Mouse (Mus musculus): ENCODE results near the gene Fads3. TPM values are rescaled to one million over a fixed set of nuclear protein-coding genes. Genes with fewer than 3 reads are reported as not detected.
A peak's percentile ranks its signal among the peaks of the same experiment; 100 is the strongest.

The Fads3 gene
- total and polyA plus RNA-seq, 2 experiments from 2014 or later: 23.3 to 106 TPM

DNA sequence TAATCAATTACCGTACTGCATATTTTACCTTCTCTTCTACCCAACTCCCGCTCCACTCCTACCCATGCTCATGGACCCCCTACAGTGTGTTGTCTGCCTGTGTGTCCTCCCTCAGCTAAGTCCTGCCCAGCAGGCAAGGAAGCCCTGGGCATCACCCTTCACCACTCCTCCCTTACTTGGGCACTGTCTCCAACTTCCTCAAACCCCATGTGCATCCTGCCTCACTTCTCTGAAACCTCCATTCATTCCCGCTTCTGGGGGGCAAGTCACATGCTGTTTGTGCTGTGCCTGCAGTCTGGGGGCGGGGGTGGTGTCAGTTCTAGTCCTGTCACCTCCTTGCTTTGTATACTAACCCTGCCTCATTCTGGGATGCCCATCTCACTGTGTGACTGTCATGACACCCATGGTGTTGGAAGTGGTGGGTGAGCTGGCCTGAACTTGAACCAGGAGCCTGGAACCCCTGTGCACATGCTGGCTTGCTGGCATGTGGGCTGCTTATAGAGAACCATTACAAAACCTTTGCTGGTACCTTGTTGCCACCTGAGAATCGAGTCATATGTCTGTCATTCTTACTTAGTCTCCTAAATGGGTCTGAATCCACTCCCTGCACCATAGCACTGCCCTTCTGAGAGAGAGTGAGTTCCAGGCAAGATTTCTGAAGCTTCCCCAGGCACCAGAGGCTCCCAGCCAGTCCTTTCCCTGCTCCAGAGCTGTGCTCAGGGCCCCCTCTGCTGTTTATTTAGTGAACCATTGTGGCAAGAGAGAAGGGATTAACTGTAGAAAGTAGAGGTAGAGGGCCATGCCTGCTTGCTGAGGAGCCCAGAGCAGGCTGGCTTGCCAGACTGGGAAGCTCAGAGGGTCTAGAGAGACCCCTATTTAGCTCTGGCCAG lies 18.7 kb upstream of the Fads3 start:
- TF ChIP-seq CTCF (IDR thresholded peaks at IDR 0.05; ENCODE audit: low read depth) (peak; percentile 67), EP300 (IDR thresholded peaks at IDR 0.05; ENCODE audit: low read depth) (no peak; the same call in 1 of the 2 replicates)
- H3K9ac ChIP-seq (replicated peaks; ENCODE audit: low read depth, low read length): no peak overlapping the region
- WGBS: 71% methylated on average over 5 of the region's 5 CpGs
- peaks cover 30% of the 10 kb centered on the region for H3K4me1 ChIP-seq (ENCODE audit: control insufficient read depth, insufficient read depth)
- 0 out of 2 replicates have a peak, but pooled peaks cover 5% of the 10 kb centered on the region for H3K36me3 ChIP-seq (replicated peaks; ENCODE audit: control insufficient read depth, insufficient read depth, low read length)
- H3K9me3 ChIP-seq (replicated peaks; ENCODE audit: control insufficient read depth, low read length): no peaks in the 10 kb centered on the region
- peak overlapping the region; percentile 76 for H3K27ac ChIP-seq (ENCODE audit: low read depth)
- H3K4me2 ChIP-seq (ENCODE audit: low read depth, low read length): no peak overlapping the region
- no peak overlapping the region for H3K4me3 ChIP-seq (ENCODE audit: low read depth, low read length)
- peak; percentile 62 for DNase-seq (ENCODE audit: low spot score)
- no peaks in the 10 kb centered on the region for H3K27me3 ChIP-seq (ENCODE audit: control insufficient read depth, insufficient read depth, low read length)
- peak; percentile 21; the same call in 1 of the 2 replicates for ATAC-seq (ENCODE audit: insufficient read depth, low read depth)

DNA sequence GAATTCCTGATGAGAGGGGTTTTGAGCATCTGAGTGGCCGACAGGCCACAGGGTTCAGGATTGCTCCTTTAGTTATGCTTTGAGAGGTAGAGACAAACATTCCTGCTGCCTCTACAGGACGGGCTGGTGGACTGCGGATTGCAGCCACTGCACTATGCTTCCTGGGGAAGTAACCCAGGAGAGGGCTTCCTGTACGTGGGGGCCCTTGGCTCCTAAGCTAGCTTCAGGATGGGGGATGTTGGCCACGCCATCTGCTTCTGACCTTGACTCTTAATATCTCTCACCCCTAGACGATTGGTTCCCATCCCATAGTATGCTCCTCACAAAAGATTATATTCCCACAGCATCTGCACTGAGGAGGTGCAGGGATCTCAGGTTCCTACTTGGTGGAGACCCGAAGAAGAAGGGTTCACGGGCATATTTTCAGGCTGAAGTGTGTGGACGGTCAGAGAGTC lies 18.0 kb upstream of the Fads3 start:
- ATAC-seq (ENCODE audit: insufficient read depth, low read depth): peak; percentile 35
- no peaks in the 10 kb centered on the region for H3K27me3 ChIP-seq (ENCODE audit: control insufficient read depth, insufficient read depth, low read length)
- no peak overlapping the region for H3K4me3 ChIP-seq (ENCODE audit: low read depth, low read length)
- H3K4me2 ChIP-seq (ENCODE audit: low read depth, low read length): no peak overlapping the region
- H3K36me3 ChIP-seq (replicated peaks; ENCODE audit: control insufficient read depth, insufficient read depth, low read length): peaks cover 11% of the 10 kb centered on the region; the same call in 1 of the 2 replicates
- no peak for DNase-seq (ENCODE audit: low spot score)
- peaks cover 29% of the 10 kb centered on the region for H3K4me1 ChIP-seq (ENCODE audit: control insufficient read depth, insufficient read depth)
- H3K27ac ChIP-seq (ENCODE audit: low read depth): peak overlapping the region; percentile 76
- TF ChIP-seq EP300 (IDR thresholded peaks at IDR 0.05; ENCODE audit: low read depth) (no peak), CTCF (IDR thresholded peaks at IDR 0.05; ENCODE audit: low read depth) (no peak)
- 52% methylated on average over 9 of the region's 9 CpGs for whole genome bisulfite sequencing
- H3K9me3 ChIP-seq (replicated peaks; ENCODE audit: control insufficient read depth, low read length): no peaks in the 10 kb centered on the region
- no peak overlapping the region for H3K9ac ChIP-seq (replicated peaks; ENCODE audit: low read depth, low read length)

DNA sequence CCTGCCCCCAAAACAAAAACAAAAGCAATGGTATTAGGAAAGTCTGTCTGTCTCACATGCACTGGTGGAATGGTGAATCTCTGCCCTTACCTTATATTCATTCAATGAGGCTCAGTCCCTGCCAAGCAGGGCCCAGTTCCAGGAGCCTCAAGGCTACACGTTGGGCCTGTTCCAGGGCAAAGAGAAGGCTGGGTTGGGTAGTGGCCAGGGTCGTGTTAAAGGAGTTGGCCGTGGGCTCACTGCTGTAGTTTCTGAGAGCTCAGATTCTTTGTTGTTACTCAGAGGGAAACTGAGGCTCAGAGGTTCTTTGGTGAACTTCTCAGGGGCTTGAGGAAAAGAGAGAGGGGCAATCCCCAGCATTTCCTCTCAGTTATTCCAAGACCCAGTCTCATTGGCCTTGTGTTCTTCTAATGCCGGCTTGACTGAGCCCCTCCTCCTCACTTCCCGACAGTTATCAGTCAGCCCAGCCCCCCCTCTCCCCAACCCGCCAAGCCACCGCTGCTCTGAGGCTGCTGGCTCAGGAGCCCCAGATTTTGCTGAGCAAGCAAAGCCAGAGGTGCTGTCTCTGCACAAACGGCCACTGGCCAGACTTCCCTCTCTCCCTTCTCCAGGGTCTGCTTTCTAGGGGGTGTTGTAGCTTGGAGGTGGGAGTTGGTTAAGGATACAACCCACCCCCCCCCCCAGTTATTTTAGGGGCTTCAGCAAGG lies 16.0 kb upstream of the Fads3 start:
- TF ChIP-seq CTCF (IDR thresholded peaks at IDR 0.05; ENCODE audit: low read depth): no peak
- no peak for TF ChIP-seq EP300 (IDR thresholded peaks at IDR 0.05; ENCODE audit: low read depth)
- Histone ChIP-seq H3K4me1 (ENCODE audit: control insufficient read depth, insufficient read depth) (peaks cover 25% of the 10 kb centered on the region), H3K9ac (replicated peaks; ENCODE audit: low read depth, low read length) (no peak overlapping the region), H3K9me3 (replicated peaks; ENCODE audit: control insufficient read depth, low read length) (no peaks in the 10 kb centered on the region), H3K36me3 (replicated peaks; ENCODE audit: control insufficient read depth, insufficient read depth, low read length) (peaks cover 27% of the 10 kb centered on the region; the same call in 1 of the 2 replicates), H3K27ac (ENCODE audit: low read depth) (peak overlapping the region; percentile 46), H3K4me3 (ENCODE audit: low read depth, low read length) (no peak overlapping the region), H3K4me2 (ENCODE audit: low read depth, low read length) (peak overlapping the region; percentile 5; the same call in 1 of the 2 replicates), H3K27me3 (ENCODE audit: control insufficient read depth, insufficient read depth, low read length) (no peaks in the 10 kb centered on the region)
- WGBS: 2% methylated on average over 8 of the region's 8 CpGs
- ATAC-seq (ENCODE audit: insufficient read depth, low read depth) (peak; percentile 46; the same call in 1 of the 2 replicates), DNase-seq (ENCODE audit: low spot score) (peak; percentile 62)

DNA sequence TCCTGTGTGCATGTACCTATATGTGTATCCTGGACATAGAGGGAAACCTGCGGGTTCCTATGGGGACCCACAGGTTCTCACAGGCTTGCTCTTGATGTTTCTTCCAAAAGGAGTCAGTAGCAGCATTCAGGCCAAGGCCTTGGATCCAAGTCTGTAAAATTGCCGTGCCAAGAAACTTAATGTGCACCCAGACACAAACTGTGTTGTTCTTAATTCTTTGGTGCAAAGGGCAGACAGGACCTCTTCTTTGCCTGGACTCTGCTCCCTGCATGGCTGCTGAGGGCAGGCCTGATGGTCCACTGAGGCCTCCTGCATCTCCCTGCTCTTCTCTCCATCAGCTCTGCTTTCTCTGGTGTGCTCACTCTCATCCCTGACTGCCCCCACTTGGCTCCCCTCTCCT lies 11.6 kb upstream of the Fads3 start:
- Histone ChIP-seq H3K27ac (ENCODE audit: low read depth) (no peak overlapping the region), H3K36me3 (replicated peaks; ENCODE audit: control insufficient read depth, insufficient read depth, low read length) (peaks cover 30% of the 10 kb centered on the region; the same call in 1 of the 2 replicates), H3K4me2 (ENCODE audit: low read depth, low read length) (no peak overlapping the region), H3K27me3 (ENCODE audit: control insufficient read depth, insufficient read depth, low read length) (no peaks in the 10 kb centered on the region), H3K4me3 (ENCODE audit: low read depth, low read length) (no peak overlapping the region), H3K9ac (replicated peaks; ENCODE audit: low read depth, low read length) (no peak overlapping the region), H3K9me3 (replicated peaks; ENCODE audit: control insufficient read depth, low read length) (no peaks in the 10 kb centered on the region), H3K4me1 (ENCODE audit: control insufficient read depth, insufficient read depth) (peaks cover 9% of the 10 kb centered on the region)
- DNase-seq (ENCODE audit: low spot score) (no peak), ATAC-seq (ENCODE audit: insufficient read depth, low read depth) (no peak)
- 85% methylated on average over 2 of the region's 2 CpGs for WGBS
- no peak for TF ChIP-seq EP300 (IDR thresholded peaks at IDR 0.05; ENCODE audit: low read depth)
- TF ChIP-seq CTCF (IDR thresholded peaks at IDR 0.05; ENCODE audit: low read depth): no peak

DNA sequence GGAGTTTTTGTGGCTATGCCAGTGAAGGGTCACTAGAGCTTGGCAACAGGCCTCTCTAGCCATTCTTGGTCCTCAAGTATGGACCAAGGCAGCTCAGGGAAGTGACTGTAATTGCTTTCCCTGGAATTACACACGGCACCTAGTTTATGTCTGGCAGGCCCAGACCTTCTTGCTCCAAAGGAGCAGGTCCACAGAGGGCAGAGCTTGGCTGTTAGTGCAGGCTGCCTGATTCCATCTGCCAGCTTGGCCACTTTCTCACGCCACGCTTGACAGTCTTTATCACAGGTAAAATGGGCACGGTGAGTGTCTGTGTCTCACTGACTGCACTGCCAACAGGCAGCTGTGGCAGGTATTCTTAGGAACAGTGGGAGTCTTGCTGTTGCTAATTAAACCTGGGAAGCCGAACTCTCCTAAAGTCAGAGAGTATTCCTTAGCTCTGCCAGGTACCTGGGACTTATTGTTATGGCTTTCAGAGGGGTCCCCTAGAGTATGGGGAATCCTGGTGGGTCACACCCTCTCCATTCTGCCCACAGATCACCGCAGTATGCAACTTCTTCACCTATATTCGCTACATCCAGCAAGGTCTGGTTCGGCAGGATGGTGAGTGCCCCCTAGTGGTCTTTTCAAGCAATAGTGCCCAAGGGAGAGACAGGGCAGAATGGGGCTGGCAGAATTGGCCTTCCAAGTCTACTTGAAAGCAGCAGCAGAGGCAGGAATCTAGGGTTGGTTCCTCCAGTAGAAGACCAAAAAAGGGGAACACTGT lies 8.0 kb upstream of the Fads3 start:
- DNase-seq (ENCODE audit: low spot score) (peak; percentile 74), ATAC-seq (ENCODE audit: insufficient read depth, low read depth) (peak; percentile 57)
- Histone ChIP-seq H3K36me3 (replicated peaks; ENCODE audit: control insufficient read depth, insufficient read depth, low read length) (peaks cover 18% of the 10 kb centered on the region; the same call in 1 of the 2 replicates), H3K27ac (ENCODE audit: low read depth) (no peak overlapping the region), H3K4me1 (ENCODE audit: control insufficient read depth, insufficient read depth) (peaks cover 10% of the 10 kb centered on the region; the same call in 1 of the 2 replicates), H3K27me3 (ENCODE audit: control insufficient read depth, insufficient read depth, low read length) (no peaks in the 10 kb centered on the region), H3K4me3 (ENCODE audit: low read depth, low read length) (no peak overlapping the region), H3K9ac (replicated peaks; ENCODE audit: low read depth, low read length) (no peak overlapping the region), H3K4me2 (ENCODE audit: low read depth, low read length) (no peak overlapping the region), H3K9me3 (replicated peaks; ENCODE audit: control insufficient read depth, low read length) (no peaks in the 10 kb centered on the region)
- TF ChIP-seq CTCF (IDR thresholded peaks at IDR 0.05; ENCODE audit: low read depth) (peak; percentile 91), EP300 (IDR thresholded peaks at IDR 0.05; ENCODE audit: low read depth) (no peak)
- 39% methylated on average over 8 of the region's 8 CpGs for WGBS

Data from heart, postnatal 0 days (tissue).